Mouse (Mus musculus): ENCODE measurements around the gene Ankrd11.
"Not testable (repeated sequence)": the region's sequence is repeated elsewhere in the genome, so short reads cannot be mapped to it uniquely, and the experiment has no call there.

Ankrd11 gene

DNA sequence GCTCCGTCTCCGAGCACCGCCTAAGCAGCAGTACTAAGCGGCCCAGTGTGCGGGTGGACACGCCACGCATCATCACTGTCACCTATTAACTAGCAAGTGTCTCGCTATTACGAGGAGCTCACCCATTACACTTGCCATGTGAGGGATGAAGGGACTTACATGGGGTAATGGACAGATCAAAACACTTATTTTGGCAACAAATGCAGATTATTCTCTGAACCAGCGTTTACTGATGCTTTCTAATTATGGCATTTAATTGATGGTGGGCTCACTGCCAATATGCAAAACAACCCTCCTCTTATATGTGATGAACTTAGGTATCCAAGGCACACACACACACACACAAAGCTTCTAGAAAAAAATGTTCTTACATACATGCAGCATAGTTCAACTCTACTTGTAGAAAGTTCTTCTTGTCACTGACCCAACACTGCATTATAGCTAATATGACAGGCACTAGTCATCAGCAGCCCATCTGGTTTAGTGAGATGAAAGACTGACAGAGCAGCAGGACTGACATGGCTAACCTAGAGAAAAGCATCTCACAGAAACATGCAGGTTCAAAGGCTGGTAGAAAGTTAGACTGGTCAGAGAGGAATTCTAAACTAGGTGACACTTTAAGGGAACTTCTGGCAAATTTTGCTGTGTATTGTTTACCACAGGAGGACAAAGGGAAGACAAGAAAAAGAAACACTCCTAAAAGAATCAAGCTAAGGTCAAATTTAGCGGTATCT lies 2.5 kb downstream of the Ankrd11 start:
- no peak for DNase-seq

DNA sequence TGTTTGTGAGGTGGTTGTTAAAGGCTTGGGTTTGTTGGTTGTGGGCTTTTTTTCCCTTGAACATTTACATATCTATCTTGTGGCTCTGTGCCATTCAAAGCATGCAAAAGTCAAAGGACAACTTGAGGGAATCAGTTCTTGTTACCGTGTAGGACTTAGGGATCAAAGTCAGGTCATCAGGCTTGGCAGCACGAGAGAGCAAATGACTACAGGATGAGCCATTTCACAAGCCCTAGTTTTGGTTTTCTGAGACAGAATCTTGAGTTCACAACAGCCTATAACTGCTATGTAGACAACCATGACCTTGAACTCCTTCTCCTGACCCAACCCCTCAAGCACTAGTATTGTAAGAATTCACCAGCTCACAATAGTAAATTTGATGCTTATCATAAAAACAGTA lies 3.7 kb downstream of the Ankrd11 start:
- DNase-seq, result no peak

DNA sequence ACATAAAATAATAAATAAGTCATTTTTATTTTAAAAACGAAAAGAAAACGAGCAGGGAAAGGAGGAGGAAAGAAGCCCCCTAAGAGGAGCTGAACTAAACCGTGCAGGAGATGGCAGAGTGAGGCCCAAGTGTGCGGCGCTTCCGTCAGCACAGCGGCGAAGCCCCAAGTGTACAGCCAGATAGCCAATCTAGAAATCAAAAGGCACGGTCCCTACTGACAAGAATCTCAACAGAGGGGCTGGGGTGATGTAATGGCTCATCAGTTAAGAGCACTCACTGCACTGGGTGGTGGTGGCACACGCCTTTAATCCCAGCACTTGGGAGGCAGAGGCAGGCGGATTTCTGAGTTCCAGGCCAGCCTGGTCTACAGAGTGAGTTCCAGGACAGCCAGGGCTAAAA lies 4.6 kb downstream of the Ankrd11 start:
- no peak for DNase-seq

DNA sequence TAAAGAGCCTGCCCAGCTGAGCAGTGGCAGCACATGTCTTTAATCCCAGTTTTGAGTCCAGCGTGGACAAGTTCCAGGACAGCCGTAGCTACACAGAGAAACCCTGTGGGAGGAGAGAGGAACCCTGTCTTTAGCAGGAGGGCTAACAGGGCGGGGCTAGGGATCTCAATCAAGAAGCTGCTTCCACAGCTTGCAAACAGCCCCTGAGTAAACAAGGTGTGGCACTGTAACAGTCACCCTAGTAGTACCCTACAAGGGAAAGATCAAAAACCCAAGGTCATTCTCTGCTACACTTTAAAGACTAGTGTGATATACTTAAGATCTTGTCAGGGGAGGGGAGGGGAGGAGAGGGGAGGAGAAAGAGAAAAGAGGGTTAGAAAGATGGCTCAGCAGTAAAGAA lies 5.1 kb downstream of the Ankrd11 start:
- no peak for DNase-seq

DNA sequence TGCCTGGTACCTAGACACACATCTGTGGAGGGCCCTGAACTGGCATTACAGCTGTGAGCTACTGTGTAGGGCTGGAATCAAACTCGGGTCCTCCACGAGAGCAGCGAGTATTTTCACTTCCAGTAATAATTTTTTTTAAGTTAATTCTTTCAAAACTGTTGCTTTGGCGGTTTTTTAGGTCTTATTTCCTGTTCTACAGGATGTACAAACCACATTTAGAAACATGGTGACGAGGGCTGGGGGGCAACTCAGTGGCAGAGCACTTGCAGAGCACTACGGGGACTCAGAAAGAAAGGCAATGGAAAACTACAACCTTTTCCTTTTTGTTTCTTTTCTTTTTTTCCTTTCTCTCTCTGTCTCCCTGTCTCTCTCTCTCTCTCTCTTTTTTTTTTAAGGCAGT lies 7.9 kb downstream of the Ankrd11 start:
- no peak for DNase-seq

DNA sequence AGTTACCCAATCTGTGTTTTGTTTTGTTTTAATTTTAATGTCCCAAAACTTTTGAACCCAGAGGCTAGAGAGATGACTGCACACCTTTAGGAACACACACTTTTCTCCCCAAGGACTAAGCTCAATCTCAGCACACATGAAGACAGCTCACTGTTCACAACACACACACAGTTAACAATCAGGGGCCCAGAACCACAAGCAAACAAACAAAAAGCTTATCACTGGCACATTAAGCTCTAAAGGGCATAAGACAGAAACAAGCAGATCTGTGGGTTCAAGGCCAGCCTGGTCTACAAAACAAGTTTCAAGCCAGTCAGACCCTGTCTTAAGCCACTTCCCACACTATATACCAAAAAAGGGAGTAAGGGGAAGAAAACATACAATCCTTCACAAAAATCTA lies 8.6 kb downstream of the Ankrd11 start:
- DNase-seq, result no peak

DNA sequence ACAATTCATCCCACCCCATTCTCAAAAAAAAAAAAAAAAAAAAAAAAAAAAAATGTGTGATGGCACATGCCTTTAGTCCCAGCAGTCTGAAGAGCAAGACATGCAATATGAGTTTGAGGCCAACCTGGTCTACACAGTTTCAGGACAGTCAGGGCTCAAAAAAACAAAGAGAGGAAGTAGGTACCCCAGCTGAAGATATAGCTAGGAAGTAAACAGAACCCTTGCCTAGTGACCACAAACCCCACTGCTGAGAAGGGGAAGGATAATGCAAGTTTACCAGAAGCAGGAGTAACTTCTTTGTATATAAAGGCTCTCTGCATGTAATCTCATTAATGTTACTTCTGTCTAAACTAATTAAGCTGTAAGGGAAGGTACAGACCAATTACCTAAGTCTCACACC lies 9.3 kb downstream of the Ankrd11 start:
- DNase-seq, result no peak

DNA sequence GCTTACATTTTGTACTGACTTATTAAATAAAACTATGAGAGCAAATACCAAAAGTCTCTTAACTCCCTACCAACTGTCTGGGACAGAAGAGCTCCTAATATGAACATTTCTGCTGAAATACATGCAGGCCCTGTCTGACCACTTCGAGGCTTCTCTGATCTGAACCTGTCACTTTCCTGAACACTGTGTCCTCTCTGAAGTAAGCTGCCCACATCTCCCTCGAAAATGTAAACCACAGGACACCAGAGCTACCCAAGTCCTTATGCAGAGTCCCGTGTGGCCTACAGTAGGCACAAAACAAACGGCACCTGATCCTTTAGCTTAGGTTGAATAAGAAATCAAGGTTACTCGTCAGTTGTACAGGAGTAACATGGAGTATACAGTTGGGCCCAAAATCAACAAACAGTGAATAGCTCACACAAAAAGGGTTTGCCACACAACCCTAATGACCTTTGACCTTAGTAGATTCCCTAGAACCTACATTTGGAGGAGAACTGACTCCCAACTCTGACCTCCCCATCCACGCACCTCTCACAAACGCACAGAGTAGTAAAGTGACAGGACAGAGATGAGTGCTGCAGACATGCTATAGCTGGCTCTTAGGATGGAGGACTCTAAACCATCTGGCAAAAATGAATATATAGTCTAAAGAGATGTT lies 10.6 kb downstream of the Ankrd11 start:
- DNase-seq, result no peak

DNA sequence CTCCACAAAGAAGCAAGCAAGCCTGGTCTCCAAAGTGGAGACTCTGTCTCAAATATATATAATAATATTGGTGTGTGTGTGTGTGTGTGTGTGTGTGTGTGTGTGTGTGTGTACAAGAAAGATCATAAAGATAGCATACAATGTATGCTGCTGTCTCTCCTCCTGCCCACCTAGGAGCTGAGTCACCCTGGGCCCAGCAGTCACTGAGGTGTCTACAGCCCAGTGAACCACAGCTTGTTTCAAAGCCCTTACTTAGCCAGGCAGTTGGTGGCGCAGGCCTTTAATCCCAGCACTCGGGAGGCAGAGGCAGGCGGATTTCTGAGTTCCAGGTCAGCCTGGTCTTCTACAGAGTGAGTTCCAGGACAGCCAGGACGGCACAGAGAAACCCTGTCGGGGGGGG lies 12.0 kb downstream of the Ankrd11 start:
- not testable (repeated sequence) for DNase-seq

DNA sequence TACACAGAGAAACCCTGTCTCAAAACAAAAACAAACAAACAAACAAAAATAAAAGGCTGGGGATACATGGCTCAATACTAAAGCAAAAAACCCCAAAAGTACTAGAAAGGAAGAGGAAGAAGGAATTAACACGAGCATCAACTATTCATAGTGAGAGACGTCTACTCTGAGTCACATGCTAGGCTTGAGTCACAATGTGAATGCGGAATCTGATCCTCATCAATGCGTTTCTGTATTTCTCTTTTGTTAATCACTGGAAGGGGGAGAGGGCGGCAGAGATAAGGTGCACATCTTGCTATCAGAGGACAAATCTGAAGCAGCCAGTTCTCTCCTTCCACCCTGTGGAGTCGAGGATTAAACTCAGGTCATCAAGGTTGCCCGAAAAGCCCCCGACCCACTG lies 14.3 kb downstream of the Ankrd11 start:
- no peak for DNase-seq

DNA sequence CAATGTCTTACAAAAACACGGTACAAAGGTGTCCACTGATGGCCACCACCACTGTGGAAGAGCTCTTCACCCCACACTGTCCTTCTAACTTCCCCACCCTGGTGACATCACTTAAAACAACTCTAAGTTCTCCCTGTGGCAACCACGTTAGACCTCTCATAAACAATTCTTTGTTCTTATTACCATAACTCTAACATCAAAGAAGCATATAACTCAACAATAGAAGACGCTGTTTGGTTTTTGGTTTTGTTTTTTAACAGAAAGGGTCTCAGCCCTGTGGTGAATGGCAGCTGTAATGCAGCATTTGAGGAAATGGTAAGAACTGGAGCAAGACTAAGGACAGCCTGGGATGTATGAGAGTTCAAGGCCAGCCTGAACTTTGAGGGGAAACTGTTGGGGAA lies 16.1 kb downstream of the Ankrd11 start:
- no peak for DNase-seq

DNA sequence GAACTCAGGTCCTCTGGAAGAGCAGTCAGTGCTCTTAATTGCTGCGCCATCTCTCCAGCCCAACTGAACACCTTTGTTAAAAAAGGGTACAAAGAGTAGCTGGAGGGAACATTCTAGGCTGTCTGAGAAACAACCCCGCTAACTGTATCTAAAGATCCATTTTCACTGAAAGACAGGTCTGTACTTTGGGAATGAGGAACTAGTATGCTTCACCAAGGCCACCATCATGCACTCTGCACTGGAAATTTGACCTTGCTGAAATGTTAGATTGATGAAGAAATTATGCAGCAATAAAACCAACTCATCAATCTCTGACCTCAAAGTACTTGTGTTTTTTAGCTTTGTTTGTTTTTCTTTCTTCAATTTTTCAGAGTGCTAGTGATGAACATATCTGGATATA lies 17.9 kb downstream of the Ankrd11 start:
- DNase-seq, result no peak

DNA sequence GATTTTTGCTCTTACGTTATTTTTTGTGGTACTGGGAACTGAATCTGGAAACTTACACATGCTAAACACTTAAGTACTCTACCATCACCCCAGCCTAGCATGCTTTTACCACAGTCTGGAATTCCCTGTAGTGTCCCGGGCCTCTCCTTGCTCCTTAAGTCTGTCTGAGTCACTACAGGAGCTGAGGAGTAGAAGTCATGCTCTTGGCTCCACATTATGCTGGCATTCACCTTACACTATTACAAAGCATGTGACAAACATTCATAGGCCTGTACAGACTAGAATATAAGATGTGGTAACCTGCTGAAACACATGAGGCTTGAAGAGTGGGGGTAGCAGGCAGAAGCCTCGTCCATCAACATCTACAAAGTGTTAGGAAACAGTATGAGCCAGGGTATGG lies 19.4 kb downstream of the Ankrd11 start:
- DNase-seq, result no peak

DNA sequence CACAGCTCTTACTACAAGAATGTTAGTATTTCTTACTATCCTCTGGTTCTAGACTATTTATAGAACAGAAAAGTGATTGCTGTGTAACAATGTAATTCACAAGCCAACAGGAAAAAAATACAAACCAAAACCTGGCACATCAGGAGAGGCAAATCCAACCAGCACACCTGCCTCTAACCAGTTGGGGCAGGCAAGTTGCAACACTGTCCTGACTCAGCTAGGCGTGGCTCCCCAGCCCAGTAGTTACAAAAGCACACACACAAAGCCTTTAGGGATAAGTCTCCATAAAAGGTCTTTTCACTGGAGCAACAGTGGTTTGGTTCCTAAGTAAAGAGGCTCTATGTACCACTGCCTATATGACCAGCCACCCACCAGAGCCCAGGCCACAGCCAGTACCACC lies 20.8 kb downstream of the Ankrd11 start:
- DNase-seq, result peak; percentile 28

DNA sequence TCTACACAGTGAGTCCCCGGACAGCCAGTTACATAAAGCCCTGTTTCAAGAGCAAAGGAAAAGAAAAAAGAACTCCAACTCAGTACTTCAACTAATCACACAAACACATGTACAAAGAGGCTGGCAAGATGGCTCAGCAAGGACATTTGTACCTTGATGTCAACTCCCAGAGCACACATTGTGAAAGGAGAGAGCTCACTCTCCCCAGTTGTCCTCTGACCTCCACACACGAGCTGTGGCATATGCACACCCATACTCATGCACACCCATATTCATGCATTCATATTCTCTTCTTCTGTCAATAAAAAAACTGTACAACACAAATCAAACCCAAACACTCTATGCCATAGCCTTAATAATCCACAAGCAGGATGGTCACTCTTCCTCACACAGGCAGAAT lies 21.2 kb downstream of the Ankrd11 start:
- no peak for DNase-seq

DNA sequence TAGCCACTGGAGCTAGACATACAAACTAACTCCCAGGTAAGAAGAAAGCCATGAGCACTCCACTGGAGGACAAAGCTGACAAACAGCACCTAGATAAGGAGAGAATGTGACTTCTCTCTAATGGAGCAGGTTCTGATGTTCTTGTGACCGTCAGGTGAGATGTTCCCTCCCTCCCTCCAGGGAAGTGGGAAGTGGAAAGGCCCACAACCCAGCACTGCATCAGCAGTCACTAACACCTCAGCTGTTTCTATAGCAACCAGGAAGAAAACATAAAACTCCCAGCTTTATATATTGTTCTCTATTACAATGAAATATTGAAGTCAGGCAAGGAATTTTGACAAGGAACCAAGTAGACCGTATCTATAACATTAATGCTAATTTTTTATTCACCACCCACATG lies 22.0 kb downstream of the Ankrd11 start:
- no peak for DNase-seq

DNA sequence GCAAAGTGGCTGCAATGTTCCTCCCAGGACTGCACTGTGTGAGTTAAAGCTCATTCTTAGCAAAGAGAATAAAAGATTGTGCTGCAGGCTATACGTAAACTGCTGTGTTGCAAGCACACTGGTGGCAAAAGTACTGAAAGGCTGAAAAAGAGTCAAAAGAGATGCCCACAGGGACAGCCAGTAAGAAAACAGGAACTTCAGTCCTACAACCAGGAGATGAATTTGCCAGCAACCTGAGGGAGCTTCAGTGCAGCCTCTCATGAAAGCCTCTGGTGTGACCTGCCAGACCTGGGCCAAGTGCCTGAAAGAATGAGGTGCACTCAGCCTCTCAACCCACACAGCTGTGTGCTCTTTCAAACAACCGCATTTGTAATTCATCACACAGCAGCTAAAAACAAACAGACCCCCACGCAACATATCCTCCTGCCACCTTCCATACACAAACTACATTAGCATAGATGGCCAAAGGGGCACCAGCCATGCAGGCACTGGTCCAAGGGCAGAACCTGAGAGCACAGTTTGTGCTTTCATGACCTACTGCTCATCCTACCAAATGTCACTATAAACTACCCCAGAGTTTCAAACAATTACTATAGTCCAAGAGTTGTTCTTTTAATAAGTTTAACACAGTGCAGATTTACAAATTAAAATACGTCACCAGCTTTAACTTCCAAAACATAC lies 23.5 kb downstream of the Ankrd11 start:
- no peak for DNase-seq

DNA sequence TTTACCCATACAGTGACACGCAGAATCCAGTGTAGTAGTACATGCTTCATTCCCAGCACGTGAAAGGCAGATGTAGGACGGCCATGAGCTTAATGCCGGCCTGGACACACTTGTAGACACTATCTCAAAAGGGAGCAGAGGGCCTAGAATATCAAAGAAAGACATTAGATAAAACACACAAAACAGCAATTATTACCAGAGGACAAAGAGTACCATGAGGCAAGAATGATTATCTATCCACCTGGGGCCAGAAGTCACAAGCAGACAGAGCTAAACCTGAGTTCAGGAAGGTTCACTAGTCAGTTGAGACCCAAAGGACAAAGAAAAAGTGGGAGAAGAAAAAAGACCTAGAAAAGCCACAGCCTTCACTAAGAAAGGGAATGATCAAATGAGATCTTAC lies 24.9 kb downstream of the Ankrd11 start:
- DNase-seq, result no peak

DNA sequence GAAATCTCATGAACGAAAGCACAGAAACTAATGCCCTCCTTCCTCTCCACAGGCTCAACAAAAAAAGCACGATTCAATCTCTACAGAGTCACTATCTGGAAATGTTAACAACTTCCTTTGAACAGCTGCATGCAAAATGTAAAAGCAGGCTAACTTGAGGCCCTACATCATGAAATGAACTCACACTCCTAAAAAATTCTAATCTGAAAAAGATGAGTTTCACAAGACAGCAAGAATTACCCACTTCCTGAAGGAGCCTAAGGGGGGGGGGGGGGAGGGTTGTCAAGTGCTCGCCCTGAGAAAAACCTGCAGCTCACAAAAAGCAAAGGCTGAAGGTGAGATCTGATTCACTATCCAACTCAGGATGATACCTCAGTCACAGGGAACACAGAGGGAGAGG lies 27.0 kb downstream of the Ankrd11 start:
- DNase-seq, result no peak

DNA sequence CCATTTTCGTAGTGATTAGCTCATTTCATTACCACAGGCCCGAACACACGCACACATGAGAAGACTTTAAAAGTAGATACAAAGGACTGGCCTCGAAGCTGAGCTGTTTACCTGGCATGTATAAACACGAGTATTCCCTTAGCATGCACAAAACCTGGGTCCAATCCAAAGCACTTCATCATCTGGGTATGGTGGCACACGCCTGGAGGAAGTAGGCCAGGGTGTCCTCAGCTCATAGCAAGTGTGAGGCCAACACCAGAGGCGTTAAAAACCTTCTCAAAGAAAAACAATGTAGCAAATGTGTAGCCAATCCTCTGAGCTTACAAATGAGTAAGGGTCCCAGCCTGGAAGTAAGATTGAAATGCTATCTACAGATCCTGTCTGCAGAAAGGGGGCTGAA lies 27.6 kb downstream of the Ankrd11 start:
- DNase-seq, result no peak

DNA sequence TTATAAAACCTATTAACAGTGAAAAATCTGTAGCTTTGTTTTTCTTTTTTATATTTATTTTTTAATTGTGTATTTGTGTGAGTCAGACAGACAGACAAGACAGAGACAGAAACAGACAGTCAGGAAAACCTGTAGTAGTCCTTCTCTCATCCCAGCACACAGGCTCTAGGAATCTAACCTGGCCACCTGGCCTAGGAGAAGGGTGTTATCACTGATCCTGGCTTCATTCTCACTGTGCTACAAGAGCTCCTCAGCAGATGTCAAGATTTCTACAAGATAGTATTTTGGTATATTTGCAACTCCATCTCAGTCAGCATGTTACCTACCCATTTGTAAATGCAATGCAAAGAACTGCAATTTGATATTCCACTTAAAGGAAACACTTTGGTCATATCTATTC lies 30.8 kb downstream of the Ankrd11 start:
- no peak for DNase-seq

DNA sequence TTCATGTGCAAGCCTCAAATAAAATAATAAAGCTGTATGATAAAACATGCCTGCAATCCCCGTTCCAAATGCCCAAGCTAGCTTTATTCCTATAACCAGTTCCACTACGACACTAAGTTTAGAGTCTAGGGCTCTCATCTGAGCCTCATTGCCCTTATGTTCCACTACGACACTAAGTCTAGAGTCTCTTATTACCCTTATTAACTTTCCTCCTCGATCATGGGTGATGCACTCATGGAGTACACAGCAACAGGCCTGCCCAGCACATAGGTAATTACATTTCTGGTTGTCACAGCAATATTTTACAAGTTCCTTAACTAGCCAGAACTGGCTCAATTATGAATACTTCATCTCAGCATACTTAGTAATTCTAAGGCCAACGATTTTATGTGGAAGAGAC lies 36.3 kb downstream of the Ankrd11 start:
- DNase-seq, result no peak

DNA sequence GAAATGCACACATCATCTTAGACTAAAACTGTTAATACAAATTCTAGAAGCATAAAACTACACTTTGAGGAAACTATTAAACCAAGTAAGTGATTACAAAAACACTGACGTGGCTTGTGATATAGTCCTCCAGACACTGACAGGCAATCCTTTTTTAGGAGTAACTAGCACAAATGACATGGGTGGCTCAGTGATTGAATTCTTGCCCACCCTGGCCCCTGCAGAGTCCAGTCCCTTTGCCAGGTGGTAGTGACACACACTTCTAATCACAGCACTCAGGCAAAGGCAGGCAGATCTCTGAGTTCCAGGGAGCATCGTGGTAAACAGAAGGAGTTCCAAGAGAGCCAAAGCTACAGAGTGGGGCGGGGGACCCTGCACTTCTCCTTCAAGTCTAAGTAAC lies 36.7 kb downstream of the Ankrd11 start:
- no peak for DNase-seq
